Mouse (Mus musculus) stomach, postnatal 0 days (tissue): Measurements from ENCODE around the gene Zfp318.

ENCODE experiments used
- CTCF ChIP-seq: IDR thresholded peaks from 2 replicates; pipeline ENCODE4 v1.5.1; 2016; ENCODE audit warnings: antibody characterized with exemption, low read depth, mild to moderate bottlenecking, moderate library complexity
- EP300 ChIP-seq: optimal IDR thresholded peaks from 2 replicates; pipeline ENCODE3; 2016; ENCODE audit warnings: antibody characterized with exemption

DNA sequence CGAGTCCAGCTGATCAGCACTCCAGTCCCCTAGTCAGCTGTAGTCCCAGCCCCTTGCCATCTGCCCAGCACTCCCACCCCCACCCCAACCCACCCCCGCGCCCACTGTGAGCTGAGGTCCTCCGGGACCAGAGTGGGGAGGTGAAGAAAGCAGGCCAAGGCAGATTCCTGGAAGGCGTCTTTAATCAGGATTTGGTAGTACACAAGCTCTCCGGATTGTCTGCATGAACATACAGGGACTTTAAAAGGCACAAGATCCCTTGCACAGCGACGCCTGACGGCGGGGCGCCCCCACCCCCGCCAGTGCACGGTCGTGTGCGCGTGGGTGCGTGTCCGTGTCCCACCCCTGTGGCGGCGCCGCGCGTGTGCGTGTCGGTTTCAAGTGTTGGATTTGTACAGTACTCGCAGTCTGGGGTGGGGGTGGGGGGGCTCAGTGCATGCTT is 70.5 kb downstream of the Zfp318 start:
- TF ChIP-seq EP300 (no peak), CTCF (peak; percentile 44)
